Mouse (Mus musculus) frontal cortex, postnatal 36 days (tissue): ENCODE results near the gene Jak2.

Experiments used
- DNase-seq, 2 experiments: peaks; one replicate each; pipeline ENCODE4 v3.0.0; 2022; ENCODE audit warnings: low spot score in 2 of 2

Gene Jak2

GRCm38 (mm10) chr19:29362173-29362930, 110.7 kb downstream of the Jak2 start:
- no peak for DNase-seq
